Mouse (Mus musculus): ENCODE measurements around the gene Tmem218. TPM values are rescaled to one million over a fixed set of nuclear protein-coding genes. Genes with fewer than 3 reads are reported as not detected.

Tmem218 gene
- total and polyA plus RNA-seq, 2 experiments from 2014 or later, result 5.9 to 9.9 TPM

GRCm38 (mm10) chr9:37248381-37248906 is 40.4 kb downstream of the Tmem218 start:
- DNase-seq (ENCODE audit: low spot score), result peak; percentile 75
- H3K36me3 ChIP-seq (ENCODE audit: insufficient read depth, low read length), result no peaks in the 10 kb centered on the region
- no peaks in the 10 kb centered on the region for H3K27me3 ChIP-seq (ENCODE audit: insufficient read depth, low read length)
- 62% methylated on average over 3 of the region's 3 CpGs for WGBS
- ATAC-seq (ENCODE audit: low FRiP score), result no peak
- no peaks in the 10 kb centered on the region for H3K4me1 ChIP-seq (ENCODE audit: insufficient read depth, low read length)
- peak; percentile 36; the same call in 1 of the 2 replicates for TF ChIP-seq CTCF (IDR thresholded peaks at IDR 0.05)
- no peaks in the 10 kb centered on the region for H3K9me3 ChIP-seq (ENCODE audit: low read length)
- no peak overlapping the region for H3K4me2 ChIP-seq (ENCODE audit: low read depth, low read length, poor library complexity, severe bottlenecking)
- no peak overlapping the region; the same call in 1 of the 2 replicates for H3K27ac ChIP-seq (ENCODE audit: low read depth, low read length)
- no peak overlapping the region for H3K9ac ChIP-seq (replicated peaks; ENCODE audit: low read length, poor library complexity, severe bottlenecking)
- H3K4me3 ChIP-seq (ENCODE audit: low read depth, low read length), result no peak overlapping the region

GRCm38 (mm10) chr9:37249976-37250375 is 42.0 kb downstream of the Tmem218 start:
- WGBS, result 86% methylated on average over 3 of the region's 3 CpGs

GRCm38 (mm10) chr9:37250631-37251030 is 42.6 kb downstream of the Tmem218 start:
- no peak overlapping the region for H3K27ac ChIP-seq (ENCODE audit: low read depth, low read length)
- 0 out of 2 replicates have a peak, but pooled peaks cover 4% of the 10 kb centered on the region for H3K27me3 ChIP-seq (ENCODE audit: insufficient read depth, low read length)
- no peak overlapping the region for H3K9ac ChIP-seq (replicated peaks; ENCODE audit: low read length, poor library complexity, severe bottlenecking)
- no peak overlapping the region for H3K4me3 ChIP-seq (ENCODE audit: low read depth, low read length)
- H3K4me1 ChIP-seq (ENCODE audit: insufficient read depth, low read length), result no peaks in the 10 kb centered on the region
- no peaks in the 10 kb centered on the region for H3K36me3 ChIP-seq (ENCODE audit: insufficient read depth, low read length)
- TF ChIP-seq CTCF (IDR thresholded peaks at IDR 0.05), result no peak
- DNase-seq (ENCODE audit: low spot score), result no peak
- WGBS, result 91% methylated on average over 6 of the region's 6 CpGs
- H3K4me2 ChIP-seq (ENCODE audit: low read depth, low read length, poor library complexity, severe bottlenecking), result no peak overlapping the region
- no peak for ATAC-seq (ENCODE audit: low FRiP score)
- no peaks in the 10 kb centered on the region for H3K9me3 ChIP-seq (ENCODE audit: low read length)

More at GRCm38 (mm10) chr9:37249976-37250375, 42.0 kb downstream of the Tmem218 start:
- ATAC-seq (ENCODE audit: low FRiP score) (no peak), DNase-seq (ENCODE audit: low spot score) (no peak)
- H3K27me3 ChIP-seq (ENCODE audit: insufficient read depth, low read length), result 0 out of 2 replicates have a peak, but pooled peaks cover 4% of the 10 kb centered on the region
- no peaks in the 10 kb centered on the region for H3K4me1 ChIP-seq (ENCODE audit: insufficient read depth, low read length)
- no peaks in the 10 kb centered on the region for H3K36me3 ChIP-seq (ENCODE audit: insufficient read depth, low read length)
- no peak for TF ChIP-seq CTCF (IDR thresholded peaks at IDR 0.05)
- no peak overlapping the region for H3K4me3 ChIP-seq (ENCODE audit: low read depth, low read length)
- no peak overlapping the region for H3K9ac ChIP-seq (replicated peaks; ENCODE audit: low read length, poor library complexity, severe bottlenecking)
- no peak overlapping the region for H3K27ac ChIP-seq (ENCODE audit: low read depth, low read length)
- no peak overlapping the region for H3K4me2 ChIP-seq (ENCODE audit: low read depth, low read length, poor library complexity, severe bottlenecking)
- H3K9me3 ChIP-seq (ENCODE audit: low read length), result no peaks in the 10 kb centered on the region

- DNase-seq (ENCODE audit: low spot score) (no peak), ATAC-seq (ENCODE audit: low FRiP score) (no peak)
- H3K4me3 ChIP-seq (ENCODE audit: low read depth, low read length), result peak overlapping the region; percentile 48; the same call in 1 of the 2 replicates
- 0 out of 2 replicates have a peak, but pooled peaks cover 4% of the 10 kb centered on the region for H3K27me3 ChIP-seq (ENCODE audit: insufficient read depth, low read length)
- H3K4me2 ChIP-seq (ENCODE audit: low read depth, low read length, poor library complexity, severe bottlenecking), result peak overlapping the region; percentile 94
- 0 out of 2 replicates have a peak overlapping the region, but pooled peaks have one; percentile 42 for H3K9ac ChIP-seq (replicated peaks; ENCODE audit: low read length, poor library complexity, severe bottlenecking)
- TF ChIP-seq CTCF (IDR thresholded peaks at IDR 0.05), result no peak
- no peaks in the 10 kb centered on the region for H3K4me1 ChIP-seq (ENCODE audit: insufficient read depth, low read length)
- no peaks in the 10 kb centered on the region for H3K36me3 ChIP-seq (ENCODE audit: insufficient read depth, low read length)
- WGBS, result 26% methylated on average over 6 of the region's 6 CpGs
- no peaks in the 10 kb centered on the region for H3K9me3 ChIP-seq (ENCODE audit: low read length)
- H3K27ac ChIP-seq (ENCODE audit: low read depth, low read length), result no peak overlapping the region
Observed at GRCm38 (mm10) chr9:37254531-37255110, 46.6 kb downstream of the Tmem218 start.

- Histone ChIP-seq H3K4me3 (ENCODE audit: low read depth, low read length) (peak within 1 kb of the TSS; percentile 48), H3K27me3 (ENCODE audit: insufficient read depth, low read length) (0 out of 2 replicates have a peak, but pooled peaks cover 4% of the 10 kb centered on the region), H3K36me3 (ENCODE audit: insufficient read depth, low read length) (no peaks in the 10 kb centered on the region), H3K9ac (replicated peaks; ENCODE audit: low read length, poor library complexity, severe bottlenecking) (peak within 1 kb of the TSS; percentile 42; the same call in 1 of the 2 replicates), H3K4me1 (ENCODE audit: insufficient read depth, low read length) (no peaks in the 10 kb centered on the region), H3K27ac (ENCODE audit: low read depth, low read length) (peak within 1 kb of the TSS; percentile 4; the same call in 1 of the 2 replicates), H3K9me3 (ENCODE audit: low read length) (no peaks in the 10 kb centered on the region), H3K4me2 (ENCODE audit: low read depth, low read length, poor library complexity, severe bottlenecking) (peak within 1 kb of the TSS; percentile 94)
- DNase-seq (ENCODE audit: low spot score) (peak; percentile 40), ATAC-seq (ENCODE audit: low FRiP score) (peak; percentile 68)
- TF ChIP-seq CTCF (IDR thresholded peaks at IDR 0.05), result no peak
- 2% methylated on average over 38 of the region's 38 CpGs for WGBS
Observed at GRCm38 (mm10) chr9:37255149-37255888, 47.3 kb downstream of the Tmem218 start, which contains the start of gene Slc37a2. TSS of gene Slc37a2 (minus strand) at chr9:37255738.

All from midbrain, postnatal 0 days (tissue).